Mouse (Mus musculus) lung, embryonic 15.5 days (tissue): ENCODE results near the gene Abcd3. TPM values are rescaled to one million over a fixed set of nuclear protein-coding genes. Genes with fewer than 3 reads are reported as not detected.

Source experiments
- ATAC-seq: fragments of 200-750 bp; cut with Nextera tagmentation; 2 replicates; pipeline ENCODE4 v1.8.0; 2017; ENCODE audit warnings: moderate number of reproducible peaks, borderline replicate concordance; ENCODE audit not compliant: low FRiP score, low TSS enrichment; ENCODE audit errors: extremely low read depth
- H3K27ac ChIP-seq: fragments of 300-500 bp; sonication (generic); 2 replicates; pipeline ENCODE4 v1.5.1; 2015; ENCODE audit warnings: moderate library complexity, mild to moderate bottlenecking, inconsistent platforms
- H3K27me3 ChIP-seq: fragments of 300-500 bp; sonication (generic); 2 replicates; pipeline ENCODE4 v1.6.1; 2015; ENCODE audit warnings: inconsistent platforms
- H3K36me3 ChIP-seq: fragments of 300-500 bp; sonication (generic); 2 replicates; pipeline ENCODE4 v1.6.1; 2015; ENCODE audit warnings: inconsistent platforms
- H3K4me1 ChIP-seq: fragments of 300-500 bp; sonication (generic); 2 replicates; pipeline ENCODE4 v1.6.1; 2015; ENCODE audit warnings: inconsistent platforms
- H3K4me2 ChIP-seq: fragments of 300-500 bp; sonication (generic); 2 replicates; pipeline ENCODE4 v1.6.1; 2015; ENCODE audit warnings: inconsistent platforms, mild to moderate bottlenecking, moderate library complexity
- H3K4me3 ChIP-seq: fragments of 300-500 bp; sonication (generic); 2 replicates; pipeline ENCODE4 v1.5.1; 2015; ENCODE audit warnings: mild to moderate bottlenecking, inconsistent platforms
- H3K9ac ChIP-seq: fragments of 300-500 bp; sonication (generic); 2 replicates; pipeline ENCODE4 v1.6.1; 2015; ENCODE audit warnings: inconsistent platforms
- H3K9me3 ChIP-seq: fragments of 300-500 bp; sonication (generic); 2 replicates; pipeline ENCODE4 v1.6.1; 2016; ENCODE audit warnings: inconsistent platforms
- WGBS: fragments of 180-500 bp; shearing (Covaris S2); methylation state at CpG from one replicate; pipeline ENCODE4 v1.1.7; 2015; 5-methylcytosine and 5-hydroxymethylcytosine counted together
- polyA plus RNA-seq: library from polyadenylated mRNA; unstranded; fragments of >200 nt; fragmentation: Nextera tagmentation; extraction: Ambion mirVana; gene quantifications from 2 replicates; pipeline ENCODE4 v1.2.1, GENCODE M21; 2015

The Abcd3 gene
- polyA plus RNA-seq, 1 experiment from 2014 or later, result 82.5 TPM

- 81% methylated on average over 5 of the region's 5 CpGs for WGBS
- Histone ChIP-seq H3K36me3 (no peaks in the 10 kb centered on the region), H3K4me1 (peaks cover 18% of the 10 kb centered on the region), H3K4me3 (no peak overlapping the region), H3K27me3 (no peaks in the 10 kb centered on the region), H3K4me2 (no peak overlapping the region), H3K9me3 (no peaks in the 10 kb centered on the region), H3K9ac (no peak overlapping the region), H3K27ac (no peak overlapping the region)
- no peak for ATAC-seq
Measured at GRCm38 (mm10) chr3:121716480-121716879, 98.6 kb downstream of the Abcd3 start.

GRCm38 (mm10) chr3:121715741-121716459, 99.2 kb downstream of the Abcd3 start:
- Histone ChIP-seq H3K4me3 (no peak overlapping the region), H3K27ac (no peak overlapping the region), H3K36me3 (no peaks in the 10 kb centered on the region), H3K9ac (no peak overlapping the region), H3K9me3 (no peaks in the 10 kb centered on the region), H3K4me2 (no peak overlapping the region), H3K4me1 (peaks cover 14% of the 10 kb centered on the region), H3K27me3 (no peaks in the 10 kb centered on the region)
- no peak for ATAC-seq
- 66% methylated on average over 6 of the region's 6 CpGs for WGBS

- Histone ChIP-seq H3K36me3 (no peaks in the 10 kb centered on the region), H3K27ac (no peak overlapping the region), H3K4me1 (peaks cover 14% of the 10 kb centered on the region), H3K4me3 (no peak overlapping the region), H3K4me2 (no peak overlapping the region), H3K9ac (no peak overlapping the region), H3K9me3 (no peaks in the 10 kb centered on the region), H3K27me3 (no peaks in the 10 kb centered on the region)
- ATAC-seq, result no peak
Measured at GRCm38 (mm10) chr3:121715336-121715735, 99.8 kb downstream of the Abcd3 start.

- H3K9ac ChIP-seq, result no peak overlapping the region
- H3K36me3 ChIP-seq, result no peaks in the 10 kb centered on the region
- H3K4me1 ChIP-seq, result peaks cover 14% of the 10 kb centered on the region
- H3K4me2 ChIP-seq, result no peak overlapping the region
- H3K27ac ChIP-seq, result no peak overlapping the region
- H3K27me3 ChIP-seq, result no peaks in the 10 kb centered on the region
- 59% methylated on average over 2 of the region's 2 CpGs for WGBS
- ATAC-seq, result no peak
- H3K9me3 ChIP-seq, result no peaks in the 10 kb centered on the region
- H3K4me3 ChIP-seq, result no peak overlapping the region
Measured at GRCm38 (mm10) chr3:121714461-121714860, 100.6 kb downstream of the Abcd3 start.

- no peaks in the 10 kb centered on the region for H3K36me3 ChIP-seq
- ATAC-seq, result no peak
- no peaks in the 10 kb centered on the region for H3K9me3 ChIP-seq
- no peak overlapping the region for H3K4me2 ChIP-seq
- H3K4me3 ChIP-seq, result no peak overlapping the region
- no peaks in the 10 kb centered on the region for H3K27me3 ChIP-seq
- no peak overlapping the region for H3K9ac ChIP-seq
- H3K27ac ChIP-seq, result no peak overlapping the region
- H3K4me1 ChIP-seq, result peaks cover 14% of the 10 kb centered on the region
- 48% methylated on average over 8 of the region's 8 CpGs for WGBS
Measured at GRCm38 (mm10) chr3:121713816-121714215, 101.3 kb downstream of the Abcd3 start.

- no peaks in the 10 kb centered on the region for H3K9me3 ChIP-seq
- no peak overlapping the region for H3K27ac ChIP-seq
- H3K9ac ChIP-seq, result no peak overlapping the region
- 0 out of 2 replicates have a peak overlapping the region, but pooled peaks have one; percentile 5 for H3K4me2 ChIP-seq
- no peak for ATAC-seq
- H3K27me3 ChIP-seq, result no peaks in the 10 kb centered on the region
- no peak overlapping the region for H3K4me3 ChIP-seq
- H3K36me3 ChIP-seq, result no peaks in the 10 kb centered on the region
- WGBS, result 9% methylated on average over 17 of the region's 17 CpGs
- H3K4me1 ChIP-seq, result peaks cover 14% of the 10 kb centered on the region
Measured at GRCm38 (mm10) chr3:121713151-121713701, 101.9 kb downstream of the Abcd3 start.

- Histone ChIP-seq H3K4me3 (no peak overlapping the region), H3K9ac (no peak overlapping the region), H3K27me3 (no peaks in the 10 kb centered on the region), H3K4me2 (no peak overlapping the region), H3K4me1 (peaks cover 14% of the 10 kb centered on the region), H3K27ac (no peak overlapping the region), H3K9me3 (no peaks in the 10 kb centered on the region), H3K36me3 (no peaks in the 10 kb centered on the region)
- ATAC-seq, result no peak
- WGBS, result 41% methylated on average over 4 of the region's 4 CpGs
Measured at GRCm38 (mm10) chr3:121712222-121712621, 102.9 kb downstream of the Abcd3 start.

GRCm38 (mm10) chr3:121710894-121711531, 104.1 kb downstream of the Abcd3 start:
- no peak overlapping the region for H3K4me2 ChIP-seq
- no peaks in the 10 kb centered on the region for H3K27me3 ChIP-seq
- no peak overlapping the region for H3K4me3 ChIP-seq
- peaks cover 18% of the 10 kb centered on the region for H3K4me1 ChIP-seq
- 78% methylated on average over 7 of the region's 7 CpGs for WGBS
- no peak for ATAC-seq
- no peak overlapping the region for H3K27ac ChIP-seq
- no peaks in the 10 kb centered on the region for H3K9me3 ChIP-seq
- no peaks in the 10 kb centered on the region for H3K36me3 ChIP-seq
- H3K9ac ChIP-seq, result no peak overlapping the region

Other genes starting within 250 kb of the Abcd3 start
- gene 4930432M17Rik, start 144.5 kb downstream of the Abcd3 start, polyA plus RNA-seq, result not detected in 2 replicates
- 21.7 and 26.4 TPM in 2 replicates for gene F3, start 91.8 kb downstream of the Abcd3 start, polyA plus RNA-seq
- gene Arhgap29, start 137.2 kb upstream of the Abcd3 start, polyA plus RNA-seq, result 55.9 and 59.5 TPM in 2 replicates
- 1.3 and 1.5 TPM in 2 replicates for gene Abca4, start 229.1 kb upstream of the Abcd3 start, polyA plus RNA-seq